Mouse (Mus musculus) liver, embryonic 16.5 days (tissue): ENCODE results near the gene Abhd2. TPM values are rescaled to one million over a fixed set of nuclear protein-coding genes. Genes with fewer than 3 reads are reported as not detected.
"Not testable (repeated sequence)": the region's sequence is repeated elsewhere in the genome, so short reads cannot be mapped to it uniquely, and the experiment has no call there.

Source experiments
- ATAC-seq: fragments of 200-750 bp; cut with Nextera tagmentation; 2 replicates; pipeline ENCODE4 v1.8.0; 2017; ENCODE audit warnings: low read depth, mild to moderate bottlenecking, moderate number of reproducible peaks, moderate library complexity
- H3K27ac ChIP-seq: fragments of 300-500 bp; sonication (generic); 2 replicates; pipeline ENCODE4 v1.5.1; 2014; ENCODE audit warnings: mild to moderate bottlenecking, low read length
- H3K27me3 ChIP-seq: fragments of 300-500 bp; sonication (generic); 2 replicates; pipeline ENCODE4 v1.6.1; 2014; ENCODE audit warnings: low read depth, low read length, mixed read lengths; ENCODE audit not compliant: control insufficient read depth, insufficient read depth
- H3K36me3 ChIP-seq: fragments of 300-500 bp; sonication (generic); 2 replicates; pipeline ENCODE4 v1.6.1; 2014; ENCODE audit warnings: mild to moderate bottlenecking; ENCODE audit not compliant: control insufficient read depth, insufficient read depth
- H3K4me1 ChIP-seq: fragments of 300-500 bp; sonication (generic); 2 replicates; pipeline ENCODE4 v1.6.1; 2014; ENCODE audit warnings: low read depth, low read length, mixed read lengths; ENCODE audit not compliant: control insufficient read depth
- H3K4me2 ChIP-seq: fragments of 300-500 bp; sonication (generic); 2 replicates; pipeline ENCODE4 v1.6.1; 2014; ENCODE audit warnings: low read depth, low read length, mixed read lengths
- H3K4me3 ChIP-seq: fragments of 300-500 bp; sonication (generic); 2 replicates; pipeline ENCODE4 v1.5.1; 2014; ENCODE audit warnings: low read depth, mild to moderate bottlenecking, low read length
- H3K9ac ChIP-seq: fragments of 300-500 bp; sonication (generic); 2 replicates; pipeline ENCODE4 v1.6.1; 2014; ENCODE audit warnings: low read depth, low read length
- H3K9me3 ChIP-seq: fragments of 300-500 bp; sonication (generic); replicated peaks from 2 replicates; pipeline ENCODE4 v1.6.1; 2016; ENCODE audit warnings: low read length; ENCODE audit not compliant: control insufficient read depth
- WGBS: fragments of 180-500 bp; shearing (Covaris S2); extraction: QIAGEN DNeasy Blood & Tissue Kit; methylation state at CpG from one replicate; pipeline ENCODE4 v1.1.7; 2014; ENCODE audit not compliant: insufficient replicate concordance; 5-methylcytosine and 5-hydroxymethylcytosine counted together
- polyA plus RNA-seq: library from polyadenylated mRNA; unstranded; fragments of >200 nt; fragmentation: Nextera tagmentation; extraction: Ambion mirVana; gene quantifications from 2 replicates; pipeline ENCODE4 v1.2.1, GENCODE M21; 2015

Gene Abhd2
- polyA plus RNA-seq, 1 experiment from 2014 or later: 14.4 TPM

DNA sequence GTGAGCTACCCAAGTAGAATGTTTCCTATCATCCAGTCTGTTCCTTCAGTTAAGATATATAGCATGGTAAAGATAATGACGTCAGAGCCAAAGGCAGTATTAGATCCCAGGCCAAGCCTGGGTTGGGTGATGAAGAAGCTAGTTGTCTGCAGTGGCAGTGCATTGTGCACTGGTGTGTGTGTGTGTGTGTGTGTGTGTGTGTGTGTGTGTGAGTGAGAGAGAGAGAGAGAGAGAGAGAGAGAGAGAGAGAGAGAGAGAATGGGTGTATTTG, 10.6 kb downstream of the Abhd2 start:
- 28% methylated on average over 1 of the region's 1 CpGs for WGBS
- peak; percentile 68 for ATAC-seq
- Histone ChIP-seq H3K4me1 (peaks cover 73% of the 10 kb centered on the region), H3K27ac (peak overlapping the region; percentile 75), H3K4me2 (peak overlapping the region; percentile 38; the same call in 1 of the 2 replicates)
- H3K36me3 ChIP-seq, H3K9me3 ChIP-seq, H3K9ac ChIP-seq, H3K4me3 ChIP-seq, H3K27me3 ChIP-seq: not testable (repeated sequence)

DNA sequence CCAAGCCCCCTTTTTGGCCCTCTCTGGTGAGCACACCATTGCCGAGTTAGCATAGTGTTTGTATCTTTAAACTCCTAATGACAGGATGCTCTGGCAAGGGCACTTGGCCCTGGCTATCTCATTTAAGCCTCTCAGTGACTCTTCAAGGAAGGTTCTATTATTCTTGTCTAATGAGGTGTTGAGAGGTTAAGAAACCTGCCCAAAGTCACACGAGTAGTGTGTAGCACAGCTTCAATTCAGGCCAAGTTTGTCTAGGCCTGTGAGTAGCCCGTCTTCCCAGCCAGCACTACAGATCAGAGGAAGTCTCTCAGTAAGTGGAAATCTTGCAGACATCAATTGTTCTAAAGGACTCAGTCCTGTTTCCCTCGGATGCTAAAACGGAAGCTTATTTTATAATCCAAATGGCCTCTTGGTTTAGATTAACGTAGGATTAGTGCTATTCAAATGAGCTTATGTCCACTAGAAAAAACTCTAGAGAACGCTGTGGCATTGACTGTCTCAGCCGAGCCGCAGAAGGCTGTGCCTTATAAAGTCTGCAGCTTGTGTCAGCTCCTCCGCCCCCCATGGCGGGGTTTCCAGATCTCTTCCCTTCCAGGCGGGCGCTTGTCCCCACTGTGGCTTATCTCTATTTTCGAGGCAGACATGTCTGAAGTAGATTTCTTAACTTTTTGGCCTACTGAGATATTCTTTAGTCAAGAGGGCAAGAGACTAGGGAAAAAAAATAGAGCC, 11.3 kb downstream of the Abhd2 start:
- 33% methylated on average over 14 of the region's 14 CpGs for WGBS
- Histone ChIP-seq H3K9me3 (no peaks in the 10 kb centered on the region), H3K4me2 (peak overlapping the region; percentile 38), H3K36me3 (no peaks in the 10 kb centered on the region), H3K27ac (peak overlapping the region; percentile 75), H3K4me1 (peaks cover 66% of the 10 kb centered on the region), H3K9ac (peak overlapping the region; percentile 31), H3K27me3 (no peaks in the 10 kb centered on the region), H3K4me3 (peak overlapping the region; percentile 12; the same call in 1 of the 2 replicates)
- ATAC-seq: peak; percentile 62

GRCm38 (mm10) chr7:79284889-79285280, 11.9 kb downstream of the Abhd2 start:
- Histone ChIP-seq H3K4me2 (peak overlapping the region; percentile 38), H3K4me1 (peaks cover 60% of the 10 kb centered on the region), H3K9ac (no peak overlapping the region), H3K27ac (peak overlapping the region; percentile 75), H3K36me3 (no peaks in the 10 kb centered on the region), H3K4me3 (no peak overlapping the region), H3K9me3 (no peaks in the 10 kb centered on the region), H3K27me3 (no peaks in the 10 kb centered on the region)
- WGBS: 59% methylated on average over 8 of the region's 8 CpGs
- no peak for ATAC-seq

DNA sequence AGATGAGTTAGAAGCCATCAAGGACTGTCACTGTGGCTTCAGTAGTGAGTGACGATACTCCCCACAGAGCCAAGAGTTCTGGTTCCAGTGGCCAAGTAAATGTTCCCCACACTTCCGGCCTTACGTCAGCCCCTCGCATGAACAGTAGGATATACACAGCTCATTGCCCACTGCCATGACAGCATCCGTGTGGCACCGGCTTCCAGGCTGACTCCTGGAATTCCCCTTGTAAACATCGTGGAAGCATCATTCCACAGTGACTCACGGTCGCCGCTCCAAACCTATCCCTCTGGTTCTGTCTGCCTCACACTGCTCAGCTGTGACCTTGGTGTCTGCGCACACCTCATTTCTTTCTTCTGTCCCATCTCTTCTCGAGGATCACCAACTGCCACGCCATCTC, 12.4 kb downstream of the Abhd2 start:
- ATAC-seq: no peak
- no peak overlapping the region for H3K4me3 ChIP-seq
- no peaks in the 10 kb centered on the region for H3K36me3 ChIP-seq
- H3K27ac ChIP-seq: no peak overlapping the region
- no peak overlapping the region for H3K4me2 ChIP-seq
- H3K9me3 ChIP-seq: no peaks in the 10 kb centered on the region
- peaks cover 59% of the 10 kb centered on the region for H3K4me1 ChIP-seq
- 84% methylated on average over 13 of the region's 13 CpGs for WGBS
- H3K9ac ChIP-seq: no peak overlapping the region
- H3K27me3 ChIP-seq: no peaks in the 10 kb centered on the region

GRCm38 (mm10) chr7:79287226-79287625, 14.2 kb downstream of the Abhd2 start:
- 51% methylated on average over 6 of the region's 6 CpGs for WGBS
- H3K9ac ChIP-seq: no peak overlapping the region
- H3K4me1 ChIP-seq: peaks cover 55% of the 10 kb centered on the region
- no peaks in the 10 kb centered on the region for H3K9me3 ChIP-seq
- no peak overlapping the region for H3K4me2 ChIP-seq
- H3K36me3 ChIP-seq: no peaks in the 10 kb centered on the region
- H3K4me3 ChIP-seq: no peak overlapping the region
- no peaks in the 10 kb centered on the region for H3K27me3 ChIP-seq
- ATAC-seq: peak; percentile 53
- H3K27ac ChIP-seq: no peak overlapping the region

DNA sequence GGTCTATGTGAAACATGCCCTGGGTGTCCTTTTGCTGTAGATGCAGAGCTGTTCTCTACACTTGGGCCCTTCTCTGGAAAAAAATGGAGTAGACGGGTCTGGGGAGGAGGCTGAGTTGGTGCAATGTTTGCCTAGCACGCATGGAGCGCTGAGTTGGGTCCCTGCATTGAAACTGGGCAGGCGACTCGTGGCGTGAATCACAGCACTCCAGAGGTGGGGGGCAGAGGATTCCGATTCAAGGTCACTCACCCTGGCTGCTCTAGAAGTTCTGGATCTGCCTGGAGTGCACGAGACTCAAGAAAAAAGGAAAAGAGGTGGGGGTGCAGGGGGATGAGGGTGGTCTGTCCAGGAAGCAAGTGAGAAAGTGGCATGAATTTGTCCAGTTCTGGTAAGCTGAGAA, 14.9 kb downstream of the Abhd2 start:
- Histone ChIP-seq H3K4me2 (no peak overlapping the region), H3K4me1 (peaks cover 48% of the 10 kb centered on the region), H3K36me3 (no peaks in the 10 kb centered on the region), H3K9ac (no peak overlapping the region), H3K9me3 (no peaks in the 10 kb centered on the region), H3K27ac (no peak overlapping the region), H3K27me3 (no peaks in the 10 kb centered on the region), H3K4me3 (no peak overlapping the region)
- 71% methylated on average over 8 of the region's 8 CpGs for WGBS
- no peak for ATAC-seq

GRCm38 (mm10) chr7:79288422-79288821, 15.4 kb downstream of the Abhd2 start:
- peaks cover 43% of the 10 kb centered on the region for H3K4me1 ChIP-seq
- H3K27ac ChIP-seq: no peak overlapping the region
- ATAC-seq: no peak

GRCm38 (mm10) chr7:79293605-79294232, 20.7 kb downstream of the Abhd2 start:
- peaks cover 13% of the 10 kb centered on the region for H3K36me3 ChIP-seq
- ATAC-seq: 0 out of 2 replicates have a peak, but pooled peaks have one; percentile 21
- H3K27ac ChIP-seq: no peak overlapping the region
- H3K27me3 ChIP-seq: no peaks in the 10 kb centered on the region
- no peak overlapping the region for H3K4me2 ChIP-seq
- H3K9me3 ChIP-seq: no peaks in the 10 kb centered on the region
- no peaks in the 10 kb centered on the region; the same call in 1 of the 2 replicates for H3K4me1 ChIP-seq
- whole genome bisulfite sequencing: 83% methylated on average over 14 of the region's 14 CpGs
- H3K4me3 ChIP-seq: no peak overlapping the region
- no peak overlapping the region for H3K9ac ChIP-seq

More at GRCm38 (mm10) chr7:79288422-79288821, 15.4 kb downstream of the Abhd2 start:
- Histone ChIP-seq H3K36me3 (no peaks in the 10 kb centered on the region), H3K4me2 (no peak overlapping the region), H3K27me3 (no peaks in the 10 kb centered on the region), H3K9me3 (no peaks in the 10 kb centered on the region), H3K9ac (no peak overlapping the region), H3K4me3 (no peak overlapping the region)
- WGBS: 91% methylated on average over 5 of the region's 5 CpGs

GRCm38 (mm10) chr7:79294449-79294980, 21.5 kb downstream of the Abhd2 start:
- Histone ChIP-seq H3K9me3 (no peaks in the 10 kb centered on the region), H3K4me3 (no peak overlapping the region), H3K9ac (no peak overlapping the region), H3K4me1 (peaks cover 3% of the 10 kb centered on the region; the same call in 1 of the 2 replicates), H3K36me3 (peaks cover 13% of the 10 kb centered on the region), H3K4me2 (no peak overlapping the region), H3K27me3 (no peaks in the 10 kb centered on the region), H3K27ac (no peak overlapping the region)
- WGBS: 76% methylated on average over 13 of the region's 13 CpGs
- no peak for ATAC-seq
